ENCODE assay signal across 10 mouse cellular contexts in genomic region chr16:91527051-91527450, GRCm38 (mm10). TPM values are rescaled to one million over a fixed set of nuclear protein-coding genes. Genes with fewer than 3 reads are reported as not detected.
DNase-seq lines count a peak whose midpoint lies in the region; ATAC-seq lines count a peak whose summit lies in the region.
"Had no signal": no experiment of that assay in that cellular context is flagged by ENCODE, and none has a peak within 500 bp of the region (broad histone marks: within the 10 kb centered on the region; RNA-seq: fewer than 3 reads in every experiment).

No protein-coding gene starts in this region.

- H3K4me3 ChIP-seq in neural tube, embryonic 15.5 days (replicated peaks) = no peak overlapping the region
- H3K4me3 ChIP-seq: forebrain, embryonic 12.5 days; neural tube, embryonic 12.5 days had no signal

- no peaks in the 10 kb centered on the region for H3K4me1 ChIP-seq in neural tube, embryonic 15.5 days
- H3K4me1 ChIP-seq: forebrain, embryonic 12.5 days; neural tube, embryonic 12.5 days had no signal

- H3K36me3 ChIP-seq in neural tube, embryonic 15.5 days = no peaks in the 10 kb centered on the region
- H3K36me3 ChIP-seq: forebrain, embryonic 12.5 days; neural tube, embryonic 12.5 days had no signal

- ATAC-seq in erythroid progenitor cell, adult 5-6 weeks (replicated peaks; ENCODE audit: low FRiP score, poor library complexity, severe bottlenecking) = no peak
- no peak for ATAC-seq in neural tube, embryonic 15.5 days (ENCODE audit: low FRiP score)

- 80% methylated on average over 10 of the region's 10 CpGs for WGBS in neural tube, embryonic 15.5 days

- H3K9ac ChIP-seq in neural tube, embryonic 15.5 days (replicated peaks) = no peak overlapping the region
- H3K9ac ChIP-seq: forebrain, embryonic 12.5 days; neural tube, embryonic 12.5 days had no signal

- H3K27me3 ChIP-seq in neural tube, embryonic 15.5 days (replicated peaks) = no peaks in the 10 kb centered on the region
- H3K27me3 ChIP-seq: forebrain, embryonic 12.5 days; neural tube, embryonic 12.5 days had no signal

- no peak overlapping the region for H3K4me2 ChIP-seq in neural tube, embryonic 15.5 days
- H3K4me2 ChIP-seq: forebrain, embryonic 12.5 days; neural tube, embryonic 12.5 days had no signal

- no peak overlapping the region for H3K27ac ChIP-seq in neural tube, embryonic 15.5 days (replicated peaks)
- H3K27ac ChIP-seq: forebrain, embryonic 12.5 days; neural tube, embryonic 12.5 days had no signal

- H3K9me3 ChIP-seq in neural tube, embryonic 15.5 days (replicated peaks) = no peaks in the 10 kb centered on the region
- H3K9me3 ChIP-seq: forebrain, embryonic 12.5 days; neural tube, embryonic 12.5 days had no signal

- DNase-seq in kidney, postnatal 10 days = peak; percentile 66
- DNase-seq in kidney, adult 18-20 months = no peak
- peak; percentile 73 for DNase-seq in ZHBTc4 (ENCODE audit: low read depth, low spot score)
- DNase-seq in heart, adult 9 months (ENCODE audit: low spot score in 2 of 2) = peak; percentile 67 to 71
- peak; percentile 79 for DNase-seq in lung, postnatal 10 days
- DNase-seq in ovary, postnatal 10 days (ENCODE audit: low spot score) = no peak

RNA-seq across cellular contexts. Expression of gene Ifngr2, which starts 19.8 kb away (rescaled TPM):
- total RNA-seq in erythroid progenitor cell, adult 5-6 weeks (2015; ENCODE audit: low replicate concordance) = 5.4 and 6.1 TPM in 2 replicates
- total RNA-seq in erythroid progenitor cell, adult 5-6 weeks (2017; ENCODE audit: low replicate concordance) = 2.3 and 5.8 TPM in 2 replicates
- polyA plus RNA-seq in neural tube, embryonic 15.5 days (2015; fragmentation: Nextera tagmentation; extraction: Ambion mirVana) = 106 and 112 TPM in 2 replicates

RNA-seq across cellular contexts. Expression of gene Ifnar1, which starts 42.0 kb away (rescaled TPM):
- total RNA-seq in erythroid progenitor cell, adult 5-6 weeks (2015; ENCODE audit: low replicate concordance) = 31.9 and 32.1 TPM in 2 replicates
- total RNA-seq in erythroid progenitor cell, adult 5-6 weeks (2017; ENCODE audit: low replicate concordance) = 38.1 and 46.3 TPM in 2 replicates
- 45.3 and 46.8 TPM in 2 replicates for polyA plus RNA-seq in neural tube, embryonic 15.5 days (2015; fragmentation: Nextera tagmentation; extraction: Ambion mirVana)

Comparison
In these comparisons a context has a peak if more than half of its experiments do, and no peak if none do; other contexts are left out.
1. DNase-seq: peak in kidney, postnatal 10 days (single experiment), ZHBTc4 (single experiment), heart, adult 9 months (2 of 2) and lung, postnatal 10 days (single experiment); none in kidney, adult 18-20 months (single experiment) and ovary, postnatal 10 days (single experiment).